Comparison of ENCODE assay signal across 11 mouse cellular contexts in genomic region chr12:113168031-113168536, GRCm38 (mm10). TPM values are rescaled to one million over a fixed set of nuclear protein-coding genes. Genes with fewer than 3 reads are reported as not detected.
DNase-seq lines count a peak whose midpoint lies in the region; ATAC-seq lines count a peak whose summit lies in the region.
"Had no signal": no experiment of that assay in that cellular context is flagged by ENCODE, and none has a peak within 500 bp of the region (broad histone marks: within the 10 kb centered on the region; RNA-seq: fewer than 3 reads in every experiment).

No protein-coding gene starts in this region.

- WGBS in hindbrain, embryonic 16.5 days, result 88% methylated on average over 9 of the region's 9 CpGs

- H3K4me2 ChIP-seq in hindbrain, embryonic 16.5 days (ENCODE audit: low read length), result no peak overlapping the region

- peak; percentile 93 for ATAC-seq in activated CD4-positive, CD25-positive, alpha-beta regulatory T cell, adult 4 months
- peak; percentile 92 for ATAC-seq in megakaryocyte, adult 5-6 weeks (ENCODE audit: poor library complexity, severe bottlenecking)
- no peak for ATAC-seq in hindbrain, embryonic 16.5 days

- no peaks in the 10 kb centered on the region for H3K36me3 ChIP-seq in splenic B cell, adult 2 months (ENCODE audit: control insufficient read depth, insufficient read depth, low read length, poor library complexity, severe bottlenecking)
- H3K36me3 ChIP-seq in hindbrain, embryonic 16.5 days (ENCODE audit: control insufficient read depth, insufficient read depth, low read length), result no peaks in the 10 kb centered on the region

- no peak overlapping the region for H3K4me3 ChIP-seq in hindbrain, embryonic 16.5 days (ENCODE audit: low read length)
- H3K4me3 ChIP-seq: left cerebral cortex, adult 2 months had no signal

- DNase-seq in heart, adult 11 months, result peak; percentile 92
- DNase-seq in heart, postnatal 25 days (ENCODE audit: low spot score), result no peak
- peak; percentile 88 for DNase-seq in splenic B cell, adult 2 months (ENCODE audit: low read depth, low spot score)
- no peak for DNase-seq in layer of hippocampus, adult 8-10 months (ENCODE audit: low spot score in 2 of 2)
- DNase-seq in right cerebral cortex, postnatal 4 days, result no peak
- DNase-seq: gastrocnemius, postnatal 25 days; lung, adult 2 months had no signal

- H3K9ac ChIP-seq in hindbrain, embryonic 16.5 days (ENCODE audit: low read depth, low read length), result no peak overlapping the region

- no peak overlapping the region for H3K27ac ChIP-seq in hindbrain, embryonic 16.5 days (ENCODE audit: low read depth, low read length)
- H3K27ac ChIP-seq: left cerebral cortex, adult 2 months had no signal

- no peaks in the 10 kb centered on the region for H3K9me3 ChIP-seq in hindbrain, embryonic 16.5 days (ENCODE audit: control insufficient read depth, low read length)

- H3K27me3 ChIP-seq in splenic B cell, adult 2 months (ENCODE audit: control insufficient read depth, insufficient read depth, low read length, poor library complexity, severe bottlenecking), result no peaks in the 10 kb centered on the region
- no peaks in the 10 kb centered on the region for H3K27me3 ChIP-seq in hindbrain, embryonic 16.5 days (replicated peaks; ENCODE audit: control insufficient read depth, insufficient read depth, low read length)

- intact Hi-C loops in heart, postnatal 25 days (cut with DNase I), result no loop called here

- no peaks in the 10 kb centered on the region for H3K4me1 ChIP-seq in hindbrain, embryonic 16.5 days (ENCODE audit: control insufficient read depth, insufficient read depth, low read depth, low read length)

RNA-seq across cellular contexts. Expression of gene Tedc1, which starts 11.9 kb away (rescaled TPM):
- under 1 TPM; 0.61 to 0.83 TPM for total RNA-seq in heart, postnatal 25 days (2021)
- polyA plus RNA-seq in activated CD4-positive, CD25-positive, alpha-beta regulatory T cell, adult 4 months (2017; shearing (Covaris generic)), result 1 to 10 TPM; 3.5 to 5.0 TPM
- total RNA-seq in megakaryocyte, adult 5-6 weeks (2015), result 3.6 and 3.7 TPM in 2 replicates
- 12.3 and 13.0 TPM in 2 replicates for total RNA-seq in megakaryocyte, adult 5-6 weeks (2017)
- 1 to 10 TPM; 1.2 to 2.2 (median 1.4) TPM for total RNA-seq in layer of hippocampus, adult 8-10 months (2022)
- 14.5 and 18.3 TPM in 2 replicates for polyA plus RNA-seq in hindbrain, embryonic 16.5 days (2015; fragmentation: Nextera tagmentation; extraction: Ambion mirVana)

RNA-seq across cellular contexts. Expression of gene Tmem121, which starts 17.6 kb away (rescaled TPM):
- total RNA-seq in heart, postnatal 25 days (2021), result under 1 TPM in 1 of 2 experiments, not detected in 1; 0.17 TPM
- not detected for polyA plus RNA-seq in activated CD4-positive, CD25-positive, alpha-beta regulatory T cell, adult 4 months (2017; shearing (Covaris generic))
- total RNA-seq in megakaryocyte, adult 5-6 weeks (2015), result 0.69 TPM in 1 of 2 replicates, not detected in the other
- not detected in 2 replicates for total RNA-seq in megakaryocyte, adult 5-6 weeks (2017)
- 10 to 100 TPM; 17.9 to 23.1 (median 19.9) TPM for total RNA-seq in layer of hippocampus, adult 8-10 months (2022)
- polyA plus RNA-seq in hindbrain, embryonic 16.5 days (2015; fragmentation: Nextera tagmentation; extraction: Ambion mirVana), result 50.8 and 52.2 TPM in 2 replicates

RNA-seq across cellular contexts. Expression of gene Crip1, which starts 22.0 kb away (rescaled TPM):
- 100 to 1,000 TPM; 178 to 211 TPM for total RNA-seq in heart, postnatal 25 days (2021)
- polyA plus RNA-seq in activated CD4-positive, CD25-positive, alpha-beta regulatory T cell, adult 4 months (2017; shearing (Covaris generic)), result 1,000 to 10,000 TPM; 1,240 to 2,098 TPM
- 2,464 and 2,556 TPM in 2 replicates for total RNA-seq in megakaryocyte, adult 5-6 weeks (2015)
- 1,998 and 2,176 TPM in 2 replicates for total RNA-seq in megakaryocyte, adult 5-6 weeks (2017)
- 10 to 100 TPM; 10.9 to 27.6 (median 18.7) TPM for total RNA-seq in layer of hippocampus, adult 8-10 months (2022)
- polyA plus RNA-seq in hindbrain, embryonic 16.5 days (2015; fragmentation: Nextera tagmentation; extraction: Ambion mirVana), result 29.8 and 40.7 TPM in 2 replicates

RNA-seq across cellular contexts. Expression of gene Crip2, which starts 28.0 kb away (rescaled TPM):
- total RNA-seq in heart, postnatal 25 days (2021), result 1,000 to 10,000 TPM; 1,410 to 1,505 TPM
- polyA plus RNA-seq in activated CD4-positive, CD25-positive, alpha-beta regulatory T cell, adult 4 months (2017; shearing (Covaris generic)), result 1 to 10 TPM; 4.5 to 5.6 TPM
- total RNA-seq in megakaryocyte, adult 5-6 weeks (2015), result 0.38 and 2.0 TPM in 2 replicates
- total RNA-seq in megakaryocyte, adult 5-6 weeks (2017), result 2.1 TPM in 1 of 2 replicates, not detected in the other
- 10 to 100 TPM; 75.5 to 95.0 (median 89.1) TPM for total RNA-seq in layer of hippocampus, adult 8-10 months (2022)
- 342 and 346 TPM in 2 replicates for polyA plus RNA-seq in hindbrain, embryonic 16.5 days (2015; fragmentation: Nextera tagmentation; extraction: Ambion mirVana)

Comparison
In these comparisons a context has a peak if more than half of its experiments do, and no peak if none do; other contexts are left out.
1. DNase-seq: peak in heart, adult 11 months (single experiment) and splenic B cell, adult 2 months (single experiment); none in heart, postnatal 25 days (single experiment), layer of hippocampus, adult 8-10 months (0 of 2) and right cerebral cortex, postnatal 4 days (single experiment).
2. RNA of gene Tmem121, which starts 17.6 kb away (total RNA-seq): 17.9 to 23.1 TPM in layer of hippocampus, adult 8-10 months; 0.69 TPM in megakaryocyte, adult 5-6 weeks and 0.17 TPM in heart, postnatal 25 days; every median in the first group is over 10 times any median in the second.
3. RNA of gene Crip1, which starts 22.0 kb away (total RNA-seq): 1,998 to 2,556 TPM in megakaryocyte, adult 5-6 weeks; 178 to 211 TPM in heart, postnatal 25 days and 10.9 to 27.6 TPM in layer of hippocampus, adult 8-10 months; every median in the first group is over 4 times any median in the second.